Mouse (Mus musculus): ENCODE results near the gene Ccnl2. TPM values are rescaled to one million over a fixed set of nuclear protein-coding genes. Genes with fewer than 3 reads are reported as not detected.

The Ccnl2 gene
- polyA plus RNA-seq, 2 experiments: 51.2 to 65.8 TPM

GRCm38 (mm10) chr4:155838187-155839153 lies 26.2 kb downstream of the Ccnl2 start:
- H3K4me3 ChIP-seq (ENCODE audit: insufficient read depth in 1 of 2, low read depth in 2 of 2, low read length in 2 of 2): no peak overlapping the region
- H3K27ac ChIP-seq: no peak overlapping the region
- DNase-seq (ENCODE audit: low read depth in 3 of 3, low spot score in 3 of 3) (no peak), ATAC-seq (ENCODE audit: insufficient read depth) (no peak)
- TF ChIP-seq EP300 (IDR thresholded peaks at IDR 0.05; ENCODE audit: low read depth) (no peak), CTCF (IDR thresholded peaks at IDR 0.05; ENCODE audit: low read depth) (no peak)
- no peaks in the 10 kb centered on the region for H3K36me3 ChIP-seq (replicated peaks; ENCODE audit: control insufficient read depth, insufficient read depth, low read depth)
- no peak overlapping the region for H3K4me2 ChIP-seq (ENCODE audit: low read depth)
- H3K9me3 ChIP-seq (ENCODE audit: control insufficient read depth, low read length): no peaks in the 10 kb centered on the region
- WGBS (ENCODE audit: insufficient replicate concordance): 45% methylated on average over 8 of the region's 8 CpGs
- peaks cover 5 to 10% of the 10 kb centered on the region in 2 experiments for H3K4me1 ChIP-seq (replicated peaks; ENCODE audit: control insufficient read depth in 2 of 2, insufficient read depth in 2 of 2, low read length in 1 of 2)
- H3K27me3 ChIP-seq (ENCODE audit: control insufficient read depth, insufficient read depth, low read length): peaks cover 6% of the 10 kb centered on the region
- no peak overlapping the region for H3K9ac ChIP-seq (replicated peaks)

DNA sequence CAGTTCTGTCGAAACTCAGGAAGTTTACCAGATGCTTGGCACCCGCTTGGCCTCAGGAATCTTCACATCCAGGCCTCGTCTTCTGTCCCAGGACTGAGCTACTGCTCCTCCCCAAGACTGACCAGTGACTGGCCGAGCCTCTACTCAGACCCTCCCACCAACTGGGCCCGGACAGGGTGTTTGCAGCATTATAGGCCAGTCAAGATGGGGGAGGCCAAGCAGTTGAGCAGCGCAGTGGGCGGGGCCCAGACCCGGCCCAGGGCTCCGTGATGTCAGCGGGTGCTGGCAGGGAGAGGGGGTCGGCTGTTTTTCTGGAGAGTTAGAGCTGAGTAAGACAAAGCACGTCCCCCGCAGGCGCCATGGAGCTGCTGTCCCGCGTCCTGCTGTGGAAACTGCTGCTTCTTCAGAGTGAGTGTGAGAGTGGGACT lies 27.2 kb downstream of the Ccnl2 start, which contains the start of gene Mxra8:
TSS of gene Mxra8 (plus strand) at position 198 of the 428 bp plus-strand sequence.
- Histone ChIP-seq H3K9ac (replicated peaks) (peak within 1 kb of the TSS; percentile 54; the same call in 1 of the 2 replicates), H3K4me1 (replicated peaks; ENCODE audit: control insufficient read depth in 2 of 2, insufficient read depth in 2 of 2, low read length in 1 of 2) (peaks cover 3 to 10% of the 10 kb centered on the region in 2 experiments; a peak in 3 of 4 replicates), H3K9me3 (ENCODE audit: control insufficient read depth, low read length) (no peaks in the 10 kb centered on the region), H3K27ac (no peak within 1 kb of the TSS), H3K4me2 (ENCODE audit: low read depth) (peak within 1 kb of the TSS; percentile 84), H3K4me3 (ENCODE audit: insufficient read depth in 1 of 2, low read depth in 2 of 2, low read length in 2 of 2) (peak within 1 kb of the TSS; percentile 57 to 60), H3K36me3 (replicated peaks; ENCODE audit: control insufficient read depth, insufficient read depth, low read depth) (no peaks in the 10 kb centered on the region), H3K27me3 (ENCODE audit: control insufficient read depth, insufficient read depth, low read length) (peaks cover 6% of the 10 kb centered on the region)
- WGBS (ENCODE audit: insufficient replicate concordance): 22% methylated on average over 16 of the region's 16 CpGs
- ATAC-seq (ENCODE audit: insufficient read depth) (peak; percentile 22), DNase-seq (ENCODE audit: low read depth in 3 of 3, low spot score in 3 of 3) (no peak)
- TF ChIP-seq CTCF (IDR thresholded peaks at IDR 0.05; ENCODE audit: low read depth) (no peak), EP300 (IDR thresholded peaks at IDR 0.05; ENCODE audit: low read depth) (no peak)

GRCm38 (mm10) chr4:155840076-155841002 lies 28.1 kb downstream of the Ccnl2 start:
- Histone ChIP-seq H3K4me3 (ENCODE audit: insufficient read depth in 1 of 2, low read depth in 2 of 2, low read length in 2 of 2) (peak overlapping the region; percentile 57 to 60), H3K4me2 (ENCODE audit: low read depth) (peak overlapping the region; percentile 84), H3K4me1 (replicated peaks; ENCODE audit: control insufficient read depth in 2 of 2, insufficient read depth in 2 of 2, low read length in 1 of 2) (peaks cover 3 to 10% of the 10 kb centered on the region in 2 experiments; a peak in 3 of 4 replicates), H3K36me3 (replicated peaks; ENCODE audit: control insufficient read depth, insufficient read depth, low read depth) (no peaks in the 10 kb centered on the region), H3K27me3 (ENCODE audit: control insufficient read depth, insufficient read depth, low read length) (peaks cover 6% of the 10 kb centered on the region), H3K9ac (replicated peaks) (peak overlapping the region; percentile 54), H3K27ac (no peak overlapping the region), H3K9me3 (ENCODE audit: control insufficient read depth, low read length) (no peaks in the 10 kb centered on the region)
- ATAC-seq (ENCODE audit: insufficient read depth) (no peak), DNase-seq (ENCODE audit: low read depth in 3 of 3, low spot score in 3 of 3) (no peak)
- TF ChIP-seq EP300 (IDR thresholded peaks at IDR 0.05; ENCODE audit: low read depth) (no peak), CTCF (IDR thresholded peaks at IDR 0.05; ENCODE audit: low read depth) (no peak)
- WGBS (ENCODE audit: insufficient replicate concordance): 20% methylated on average over 8 of the region's 8 CpGs

GRCm38 (mm10) chr4:155841003-155841454 lies 28.7 kb downstream of the Ccnl2 start:
- DNase-seq (ENCODE audit: low read depth in 3 of 3, low spot score in 3 of 3) (peak; percentile 49 to 58 (median 51)), ATAC-seq (ENCODE audit: insufficient read depth) (peak; percentile 84)
- peak overlapping the region; percentile 57 to 60 for H3K4me3 ChIP-seq (ENCODE audit: insufficient read depth in 1 of 2, low read depth in 2 of 2, low read length in 2 of 2)
- no peak for TF ChIP-seq EP300 (IDR thresholded peaks at IDR 0.05; ENCODE audit: low read depth)
- peak; percentile 60 for TF ChIP-seq CTCF (IDR thresholded peaks at IDR 0.05; ENCODE audit: low read depth)
- under 1% methylated on average over 32 of the region's 32 CpGs for WGBS (ENCODE audit: insufficient replicate concordance)
- peak overlapping the region; percentile 54 for H3K9ac ChIP-seq (replicated peaks)
- no peaks in the 10 kb centered on the region for H3K9me3 ChIP-seq (ENCODE audit: control insufficient read depth, low read length)
- H3K4me2 ChIP-seq (ENCODE audit: low read depth): peak overlapping the region; percentile 84
- peaks cover 6% of the 10 kb centered on the region for H3K27me3 ChIP-seq (ENCODE audit: control insufficient read depth, insufficient read depth, low read length)
- no peaks in the 10 kb centered on the region for H3K36me3 ChIP-seq (replicated peaks; ENCODE audit: control insufficient read depth, insufficient read depth, low read depth)
- peaks cover 3 to 10% of the 10 kb centered on the region in 2 experiments; a peak in 3 of 4 replicates for H3K4me1 ChIP-seq (replicated peaks; ENCODE audit: control insufficient read depth in 2 of 2, insufficient read depth in 2 of 2, low read length in 1 of 2)
- no peak overlapping the region for H3K27ac ChIP-seq
